Mouse (Mus musculus) embryo, embryonic 11.5 days (tissue): ENCODE results near the gene Zbtb18.
"Not testable (repeated sequence)": the region's sequence is repeated elsewhere in the genome, so short reads cannot be mapped to it uniquely, and the experiment has no call there.

Source experiments
- DNase-seq: peaks from one replicate; pipeline ENCODE4 v3.0.0-alpha.2; 2012; ENCODE audit warnings: low read depth, low spot score

The Zbtb18 gene

GRCm38 (mm10) chr1:177447086-177447485 is 4.9 kb downstream of the Zbtb18 start:
- no peak for DNase-seq

- DNase-seq, result no peak
Measured at GRCm38 (mm10) chr1:177447541-177448111, 5.5 kb downstream of the Zbtb18 start.

GRCm38 (mm10) chr1:177448121-177448561 is 6.0 kb downstream of the Zbtb18 start:
- DNase-seq, result no peak

GRCm38 (mm10) chr1:177448921-177449320 is 6.8 kb downstream of the Zbtb18 start:
- no peak for DNase-seq

GRCm38 (mm10) chr1:177449857-177450256 is 7.7 kb downstream of the Zbtb18 start:
- not testable (repeated sequence) for DNase-seq

- DNase-seq, result no peak
Measured at GRCm38 (mm10) chr1:177451041-177451440, 8.9 kb downstream of the Zbtb18 start.

- DNase-seq, result no peak
Measured at GRCm38 (mm10) chr1:177451991-177452431, 9.9 kb downstream of the Zbtb18 start.

- no peak for DNase-seq
Measured at GRCm38 (mm10) chr1:177452987-177453386, 10.8 kb downstream of the Zbtb18 start.

GRCm38 (mm10) chr1:177453806-177454205 is 11.7 kb downstream of the Zbtb18 start:
- DNase-seq, result no peak

GRCm38 (mm10) chr1:177454492-177454891 is 12.3 kb downstream of the Zbtb18 start:
- DNase-seq, result no peak

GRCm38 (mm10) chr1:177455466-177455865 is 13.3 kb downstream of the Zbtb18 start:
- no peak for DNase-seq

- DNase-seq, result no peak
Measured at GRCm38 (mm10) chr1:177456208-177456607, 14.1 kb downstream of the Zbtb18 start.

- DNase-seq, result no peak
Measured at GRCm38 (mm10) chr1:177456772-177457171, 14.6 kb downstream of the Zbtb18 start.

GRCm38 (mm10) chr1:177457981-177458380 is 15.8 kb downstream of the Zbtb18 start:
- no peak for DNase-seq

- DNase-seq, result no peak
Measured at GRCm38 (mm10) chr1:177458456-177459389, 16.6 kb downstream of the Zbtb18 start.

- no peak for DNase-seq
Measured at GRCm38 (mm10) chr1:177459536-177459935, 17.4 kb downstream of the Zbtb18 start.

GRCm38 (mm10) chr1:177467150-177467549 is 25.0 kb downstream of the Zbtb18 start:
- no peak for DNase-seq

GRCm38 (mm10) chr1:177468436-177468835 is 26.3 kb downstream of the Zbtb18 start:
- DNase-seq, result no peak

GRCm38 (mm10) chr1:177470091-177470490 is 27.9 kb downstream of the Zbtb18 start:
- DNase-seq, result no peak

- no peak for DNase-seq
Measured at GRCm38 (mm10) chr1:177470951-177471350, 28.8 kb downstream of the Zbtb18 start.

GRCm38 (mm10) chr1:177475542-177476197 is 33.5 kb downstream of the Zbtb18 start:
- DNase-seq, result no peak

- DNase-seq, result no peak
Measured at GRCm38 (mm10) chr1:177478578-177478977, 36.4 kb downstream of the Zbtb18 start.
